Mouse (Mus musculus) embryo, embryonic 10.5 days (tissue): ENCODE results near the gene Fam8a1.

Source experiments
- DNase-seq: peaks from one replicate; pipeline ENCODE4 v3.0.0-alpha.2; 2015; ENCODE audit warnings: low spot score

Gene Fam8a1

DNA sequence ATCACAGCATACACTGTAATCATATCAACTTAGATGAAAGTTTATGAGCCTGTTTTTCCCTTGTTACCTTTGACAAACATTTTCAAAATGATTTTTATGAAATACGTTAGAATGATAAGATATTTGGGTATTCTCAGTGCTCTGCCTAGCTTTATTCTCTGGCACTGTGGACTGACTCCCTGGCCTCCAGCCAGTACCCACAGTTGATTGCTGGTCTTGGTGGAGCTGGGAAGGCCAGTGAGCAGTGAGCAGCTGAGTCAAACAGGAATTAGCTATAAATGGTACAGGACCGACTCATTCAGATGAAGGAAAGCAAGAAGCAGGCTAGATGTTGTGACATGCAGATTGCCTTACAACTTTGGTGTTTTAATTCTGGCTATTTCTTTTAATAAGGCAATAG, 5.3 kb downstream of the Fam8a1 start:
- DNase-seq = no peak

DNA sequence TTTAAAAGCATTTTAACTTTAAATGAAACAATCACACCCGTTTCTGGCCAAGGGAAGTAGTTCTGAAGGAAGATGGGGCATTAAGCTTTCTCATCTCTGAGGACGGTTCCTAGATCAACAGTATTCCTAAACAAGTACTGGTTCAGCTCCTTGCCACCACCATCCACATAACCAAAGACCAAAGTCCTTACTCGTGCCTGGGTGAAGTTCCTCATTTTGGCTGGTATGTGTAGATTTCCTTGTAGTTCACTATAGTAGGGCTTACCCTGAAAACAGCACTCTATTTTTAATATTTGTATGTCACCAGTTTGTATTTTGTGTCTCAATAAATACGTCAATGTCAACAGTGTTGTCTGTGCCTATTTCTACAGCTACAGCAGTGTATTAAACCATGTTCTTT, 8.4 kb downstream of the Fam8a1 start:
- DNase-seq = no peak

- no peak for DNase-seq
Observed at GRCm38 (mm10) chr13:46682921-46683320, 13.6 kb downstream of the Fam8a1 start.

DNA sequence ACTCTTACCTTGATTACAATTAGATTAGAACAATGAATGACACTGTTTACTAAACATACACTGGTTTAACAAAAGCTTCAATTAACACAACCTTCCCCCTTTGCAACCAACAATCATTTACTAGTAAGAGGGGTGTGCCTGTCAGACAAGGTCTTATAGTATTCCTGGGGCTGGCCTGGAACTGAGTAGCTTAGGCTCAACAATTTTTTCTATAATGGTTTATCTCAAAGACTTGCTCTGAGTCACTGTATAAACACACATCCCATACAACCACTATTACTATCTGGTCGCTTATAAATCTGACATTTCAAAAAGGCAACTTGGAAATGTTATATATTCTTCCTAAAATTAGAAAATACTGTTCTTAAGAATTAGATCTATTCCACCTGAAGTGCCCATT, 14.0 kb downstream of the Fam8a1 start:
- DNase-seq = no peak

- no peak for DNase-seq
Observed at GRCm38 (mm10) chr13:46690559-46691241, 21.4 kb downstream of the Fam8a1 start.

GRCm38 (mm10) chr13:46695296-46695908, 26.1 kb downstream of the Fam8a1 start:
- DNase-seq = no peak

DNA sequence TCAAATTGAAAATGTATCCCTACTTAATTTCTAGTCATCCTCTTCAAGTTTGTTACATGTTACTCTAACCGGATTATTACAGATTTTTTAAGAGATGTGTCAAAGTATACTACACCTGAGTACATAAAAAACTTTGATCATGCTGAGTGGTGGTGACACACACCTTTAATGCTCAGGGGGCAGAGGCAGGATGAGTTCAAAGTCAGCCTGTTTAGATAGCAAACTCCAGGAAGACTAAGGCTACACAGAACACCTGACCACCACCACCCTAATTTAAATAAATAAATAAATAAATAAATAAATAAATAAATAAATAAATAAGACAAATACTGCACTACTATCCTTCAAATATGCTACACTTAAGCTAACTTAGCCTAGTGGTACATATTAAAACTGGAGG, 26.6 kb downstream of the Fam8a1 start:
- no peak for DNase-seq

GRCm38 (mm10) chr13:46696788-46697187, 27.5 kb downstream of the Fam8a1 start:
- DNase-seq = peak; percentile 5

DNA sequence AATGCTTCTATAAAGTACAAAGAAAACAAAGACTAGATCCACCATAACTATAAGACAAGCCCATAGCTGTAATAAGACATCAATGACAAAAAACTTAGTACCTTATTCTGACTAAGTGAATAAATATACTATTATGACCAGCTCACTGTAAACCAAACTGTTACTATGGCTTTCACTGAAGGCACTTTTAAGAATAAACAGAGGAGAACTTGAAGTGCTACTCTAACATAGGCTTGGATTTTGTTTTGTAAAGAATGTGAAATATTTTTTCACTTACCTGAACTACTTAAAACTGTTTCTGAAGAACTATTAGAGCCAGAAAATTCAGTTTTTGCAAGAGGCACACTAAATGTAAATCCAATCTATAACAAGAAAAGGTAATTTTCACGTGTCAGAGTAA, 30.1 kb downstream of the Fam8a1 start:
- no peak for DNase-seq

DNA sequence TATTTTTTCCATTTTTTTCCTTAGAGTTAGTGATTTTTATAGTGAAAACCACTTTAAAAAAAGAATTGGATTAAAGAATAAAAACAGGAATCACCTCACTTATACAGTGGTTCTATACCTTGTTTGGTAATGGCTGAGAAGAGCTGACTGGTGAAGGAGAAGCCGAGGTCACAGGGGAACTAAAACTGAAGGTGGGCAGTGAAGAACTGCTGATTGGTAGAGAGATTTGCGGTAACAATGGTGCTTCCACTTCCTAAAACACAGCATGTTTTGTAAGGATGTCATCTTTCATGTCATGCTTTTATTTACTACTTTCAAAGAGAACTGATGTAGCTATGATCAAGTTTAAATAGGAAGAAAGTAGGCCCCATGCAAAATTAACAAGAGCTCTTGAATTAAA, 32.2 kb downstream of the Fam8a1 start:
- no peak for DNase-seq

DNA sequence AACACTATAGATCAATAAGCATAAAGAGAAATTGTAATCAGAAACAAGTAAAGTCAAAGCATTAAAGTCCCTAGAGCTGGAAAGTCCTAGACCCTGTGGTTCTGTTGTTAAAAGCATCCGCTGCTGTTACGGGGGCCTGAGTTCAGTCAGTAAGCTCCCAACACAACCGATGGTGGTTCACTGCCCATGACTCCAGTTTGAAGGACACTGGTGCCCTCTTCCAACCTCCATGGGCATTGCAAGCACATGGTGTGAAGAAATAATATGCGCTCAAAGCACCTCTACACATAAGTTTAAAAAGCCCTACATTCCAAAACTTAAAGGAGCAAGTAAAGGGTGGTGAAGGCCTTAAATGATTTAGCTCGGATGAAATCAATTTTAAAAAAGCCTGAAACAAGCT, 33.8 kb downstream of the Fam8a1 start:
- DNase-seq = peak; percentile 19

DNA sequence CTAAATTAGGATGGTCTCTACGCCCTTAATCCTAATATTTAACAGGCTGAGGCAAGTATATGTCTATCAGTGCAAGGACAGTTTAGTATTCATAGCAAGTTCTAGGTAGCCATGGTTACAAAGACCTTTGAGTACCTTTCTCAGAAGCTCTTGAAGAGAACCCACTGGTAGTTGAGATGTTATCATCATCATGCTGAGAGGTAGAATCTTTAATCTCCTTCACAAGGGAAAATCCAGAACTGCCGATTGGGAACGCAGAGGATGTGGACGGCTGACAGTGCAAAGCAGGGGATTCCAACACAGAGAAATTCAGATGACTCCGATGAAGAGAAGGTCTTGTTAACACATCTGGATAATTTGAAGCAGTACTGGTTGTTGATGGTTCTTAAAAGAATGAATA, 44.2 kb downstream of the Fam8a1 start:
- no peak for DNase-seq

DNA sequence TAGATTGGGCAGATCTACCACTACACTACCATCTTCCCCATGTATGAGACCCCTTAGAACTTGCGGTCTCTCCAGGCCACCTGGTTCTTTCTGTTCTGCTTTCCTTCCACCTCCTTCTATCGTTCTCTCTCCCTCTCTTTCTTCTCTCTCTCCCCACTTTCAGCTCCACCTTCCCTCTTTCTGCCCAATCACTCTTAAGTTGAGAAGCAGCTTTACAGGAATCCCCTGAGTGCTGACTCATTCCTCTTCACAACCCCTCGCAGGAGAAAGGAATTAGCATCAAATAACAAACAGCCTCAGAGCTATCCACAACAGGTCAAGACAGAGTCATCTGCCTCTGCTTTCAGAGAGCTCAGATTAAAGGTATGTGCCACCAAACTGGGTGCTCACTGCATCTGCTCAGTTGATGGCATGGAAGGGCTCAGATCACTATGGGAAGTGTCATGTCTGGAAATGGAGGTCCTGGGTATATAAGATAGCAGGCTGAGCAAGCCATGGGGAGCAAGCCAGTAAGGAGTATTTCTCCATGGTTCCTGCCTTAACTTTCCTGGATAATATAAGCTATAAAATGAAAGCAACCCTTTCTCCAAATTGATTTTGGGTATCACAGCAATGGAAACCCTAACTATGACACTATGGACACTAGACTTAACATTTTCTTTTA, 46.8 kb downstream of the Fam8a1 start:
- no peak for DNase-seq

GRCm38 (mm10) chr13:46718893-46719400, 49.6 kb downstream of the Fam8a1 start:
- no peak for DNase-seq

DNA sequence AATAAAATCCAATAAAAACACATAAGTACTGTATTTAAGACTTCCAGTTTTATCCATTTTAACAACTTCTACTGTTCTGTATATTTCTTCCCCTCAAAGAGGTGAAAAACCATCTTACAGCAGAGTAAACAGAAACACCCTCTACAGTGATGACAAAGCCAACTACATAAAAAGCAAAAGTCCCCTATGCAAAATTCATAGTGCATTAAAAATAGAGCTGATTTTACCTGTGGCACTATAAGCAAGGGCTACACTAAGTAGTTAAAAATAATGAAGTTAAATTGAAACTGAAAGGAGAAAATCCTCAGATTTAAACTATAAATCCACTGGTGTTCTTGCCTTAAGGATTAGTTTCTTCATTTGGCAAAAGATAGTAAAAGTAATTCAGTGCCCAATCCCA, 51.7 kb downstream of the Fam8a1 start:
- DNase-seq = no peak

DNA sequence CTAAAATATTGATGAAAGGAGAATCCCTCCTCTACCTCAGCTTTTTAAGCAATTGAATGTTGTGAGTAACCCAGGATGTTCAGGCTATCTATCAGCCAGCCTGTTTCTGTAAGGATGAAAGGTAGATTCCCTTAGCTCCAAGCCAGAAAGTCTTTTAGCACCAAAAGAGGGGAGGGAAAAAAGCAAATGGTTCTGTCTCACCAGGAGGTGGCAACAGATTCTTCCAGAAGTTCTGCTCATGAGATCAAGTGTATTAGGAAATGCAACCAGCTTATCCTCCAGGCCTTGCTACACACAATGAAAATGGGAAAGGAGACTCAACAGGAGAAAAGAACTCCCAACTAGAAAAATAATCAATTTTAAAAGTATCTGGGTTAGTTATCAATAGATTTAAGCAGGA, 55.0 kb downstream of the Fam8a1 start:
- DNase-seq = no peak

DNA sequence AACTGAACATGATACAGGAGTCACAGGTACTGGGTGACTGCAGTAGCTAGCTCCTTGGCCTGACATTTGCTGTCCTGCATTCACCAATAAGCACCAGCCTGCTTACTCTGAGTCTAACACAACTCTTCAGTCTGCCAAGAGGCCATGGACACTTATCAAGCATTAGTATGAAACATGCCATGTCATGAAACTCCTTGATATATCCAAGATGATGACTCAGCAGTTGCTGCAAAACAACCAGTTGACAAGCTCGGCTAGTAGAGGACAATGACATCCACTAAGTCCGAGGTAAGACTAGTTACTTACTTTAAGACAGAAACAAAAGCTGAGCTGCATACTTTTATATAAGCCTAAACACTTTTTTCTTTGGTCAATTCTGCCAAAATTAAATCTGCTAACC, 55.9 kb downstream of the Fam8a1 start:
- peak; percentile 31 for DNase-seq

DNA sequence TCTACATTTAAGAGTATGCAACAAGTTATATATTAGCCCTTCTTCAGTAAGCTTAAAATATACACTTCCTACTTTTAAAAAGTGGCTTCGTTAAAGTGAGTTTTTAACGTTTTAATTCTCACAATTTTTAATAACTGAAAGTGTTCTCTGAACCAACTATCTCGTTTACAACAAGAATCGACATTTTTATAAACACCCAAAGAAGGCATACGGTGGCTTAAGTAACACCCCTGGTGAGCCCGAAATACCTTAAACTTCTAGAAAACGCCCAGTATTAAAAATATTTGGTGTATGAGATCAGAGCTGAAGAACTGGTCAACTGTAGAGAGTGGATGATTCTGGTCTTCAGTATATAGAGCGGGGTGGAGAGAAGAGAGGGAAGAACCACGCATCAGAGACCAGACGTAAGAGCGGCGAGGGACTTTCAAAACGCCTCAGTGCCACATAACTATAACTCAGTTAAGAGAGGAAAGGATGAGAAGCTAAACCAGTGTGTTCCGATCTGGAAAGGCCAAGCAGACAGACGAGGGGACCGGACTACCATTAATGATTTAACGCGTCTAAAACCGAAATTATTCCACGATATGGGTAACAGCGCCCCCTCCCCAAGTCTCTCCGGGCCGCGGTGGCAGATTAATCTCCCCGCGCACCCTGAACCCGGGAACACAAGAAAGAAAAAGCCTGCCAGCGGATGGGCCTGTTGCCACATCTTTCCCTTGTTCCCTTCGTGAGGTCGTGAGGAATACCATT, 57.1 kb downstream of the Fam8a1 start:
- DNase-seq = peak; percentile 60

- peak; percentile 69 for DNase-seq
Observed at GRCm38 (mm10) chr13:46727038-46727836, 57.9 kb downstream of the Fam8a1 start.
